Mouse (Mus musculus): ENCODE measurements around the gene Tmem205.
A peak's percentile ranks its signal among the peaks of the same experiment; 100 is the strongest.

The Tmem205 gene

GRCm38 (mm10) chr9:21909474-21910223 is 17.7 kb downstream of the Tmem205 start:
- DNase-seq = no peak

- DNase-seq = no peak
Observed at GRCm38 (mm10) chr9:21908216-21908615, 19.1 kb downstream of the Tmem205 start.

DNA sequence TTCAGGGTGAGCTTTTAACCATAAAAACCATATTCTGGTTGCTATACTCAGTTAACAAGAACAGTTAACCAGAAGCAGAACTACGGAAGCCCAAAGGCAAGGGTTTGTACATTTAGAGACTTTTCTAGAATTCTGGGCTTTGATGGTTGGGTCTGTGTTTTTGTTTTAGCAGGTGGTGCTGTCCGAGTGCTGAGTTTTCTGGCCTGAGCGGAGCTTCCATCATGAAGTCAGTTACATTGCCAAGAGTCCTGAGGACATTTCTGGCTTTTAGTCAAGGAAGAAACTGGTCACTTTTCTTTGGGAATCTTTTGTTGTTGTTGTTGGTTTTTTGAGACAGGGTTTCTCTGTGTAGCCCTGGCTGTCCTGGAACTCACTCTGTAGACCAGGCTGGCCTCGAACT is 23.3 kb downstream of the Tmem205 start:
- DNase-seq = no peak

DNA sequence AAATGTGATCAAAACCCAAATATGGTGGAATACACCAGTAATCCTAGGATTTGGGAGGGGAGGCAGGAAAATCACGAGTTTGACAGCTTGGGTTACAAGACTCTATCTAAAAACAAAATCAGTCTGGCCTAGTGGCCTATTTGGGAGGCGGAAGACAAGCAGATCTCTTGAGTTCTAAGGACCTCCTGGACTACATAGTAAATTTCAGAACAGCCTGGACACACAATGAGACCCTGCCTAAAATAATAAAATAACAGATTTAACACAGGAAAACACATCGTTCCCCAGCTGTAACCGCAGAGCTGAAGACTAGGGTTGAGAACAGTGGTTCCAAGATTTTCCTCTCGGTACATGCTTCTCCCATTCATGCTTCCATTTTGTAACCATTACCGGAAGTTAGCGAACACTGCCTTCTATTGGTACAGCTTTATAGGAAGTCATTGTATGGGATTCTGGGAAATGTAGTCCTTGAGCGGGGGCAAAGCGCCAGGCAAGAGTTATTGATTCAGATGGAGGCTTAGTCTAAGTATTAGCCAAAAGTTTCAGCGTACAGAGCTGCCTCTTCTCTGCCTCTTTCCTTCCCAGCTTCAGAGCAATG is 26.0 kb downstream of the Tmem205 start:
- peak; percentile 76 for DNase-seq

- DNase-seq = no peak
Observed at GRCm38 (mm10) chr9:21889229-21889628, 38.1 kb downstream of the Tmem205 start.

- no peak for DNase-seq
Observed at GRCm38 (mm10) chr9:21876601-21877000, 50.8 kb downstream of the Tmem205 start.

- DNase-seq = peak; percentile 30
Observed at GRCm38 (mm10) chr9:21872204-21872603, 55.2 kb downstream of the Tmem205 start.
